Mouse (Mus musculus) heart, embryonic 13.5 days (tissue): ENCODE measurements around the gene Trip10. TPM values are rescaled to one million over a fixed set of nuclear protein-coding genes. Genes with fewer than 3 reads are reported as not detected.

ENCODE experiments used
- ATAC-seq: fragments of 200-750 bp; cut with Nextera tagmentation; 2 replicates; pipeline ENCODE4 v1.8.0; 2017; ENCODE audit warnings: moderate TSS enrichment; ENCODE audit not compliant: insufficient number of reproducible peaks, low FRiP score, low TSS enrichment; ENCODE audit errors: extremely low read depth
- H3K27ac ChIP-seq: fragments of 300-500 bp; sonication (generic); replicated peaks from 2 replicates; pipeline ENCODE4 v1.5.1; 2015; ENCODE audit warnings: moderate library complexity, mild to moderate bottlenecking, inconsistent platforms
- H3K27me3 ChIP-seq: fragments of 300-500 bp; sonication (generic); replicated peaks from 2 replicates; pipeline ENCODE4 v1.6.1; 2015; ENCODE audit warnings: mild to moderate bottlenecking, inconsistent platforms
- H3K36me3 ChIP-seq: fragments of 300-500 bp; sonication (generic); 2 replicates; pipeline ENCODE4 v1.6.1; 2015; ENCODE audit warnings: mild to moderate bottlenecking, inconsistent platforms
- H3K4me1 ChIP-seq: fragments of 300-500 bp; sonication (generic); 2 replicates; pipeline ENCODE4 v1.6.1; 2015; ENCODE audit warnings: inconsistent platforms
- H3K4me2 ChIP-seq: fragments of 300-500 bp; sonication (generic); 2 replicates; pipeline ENCODE4 v1.6.1; 2015; ENCODE audit warnings: inconsistent platforms, mild to moderate bottlenecking, moderate library complexity
- H3K4me3 ChIP-seq: fragments of 300-500 bp; sonication (generic); 2 replicates; pipeline ENCODE4 v1.5.1; 2015; ENCODE audit warnings: moderate library complexity, mild to moderate bottlenecking, inconsistent platforms
- H3K9ac ChIP-seq: fragments of 300-500 bp; sonication (generic); 2 replicates; pipeline ENCODE4 v1.6.1; 2015; ENCODE audit warnings: inconsistent platforms, mild to moderate bottlenecking, moderate library complexity
- H3K9me3 ChIP-seq: fragments of 300-500 bp; sonication (generic); 2 replicates; pipeline ENCODE4 v1.6.1; 2016; ENCODE audit warnings: inconsistent platforms
- WGBS: fragments of 180-500 bp; shearing (Covaris S2); methylation state at CpG from one replicate; pipeline ENCODE4 v1.1.7; 2015; ENCODE audit warnings: mixed read lengths; 5-methylcytosine and 5-hydroxymethylcytosine counted together
- polyA plus RNA-seq: library from polyadenylated mRNA; unstranded; fragments of >200 nt; fragmentation: Nextera tagmentation; extraction: Ambion mirVana; gene quantifications from 2 replicates; pipeline ENCODE4 v1.2.1, GENCODE M21; 2015

The Trip10 gene
- polyA plus RNA-seq, 1 experiment from 2014 or later = 35.2 TPM

DNA sequence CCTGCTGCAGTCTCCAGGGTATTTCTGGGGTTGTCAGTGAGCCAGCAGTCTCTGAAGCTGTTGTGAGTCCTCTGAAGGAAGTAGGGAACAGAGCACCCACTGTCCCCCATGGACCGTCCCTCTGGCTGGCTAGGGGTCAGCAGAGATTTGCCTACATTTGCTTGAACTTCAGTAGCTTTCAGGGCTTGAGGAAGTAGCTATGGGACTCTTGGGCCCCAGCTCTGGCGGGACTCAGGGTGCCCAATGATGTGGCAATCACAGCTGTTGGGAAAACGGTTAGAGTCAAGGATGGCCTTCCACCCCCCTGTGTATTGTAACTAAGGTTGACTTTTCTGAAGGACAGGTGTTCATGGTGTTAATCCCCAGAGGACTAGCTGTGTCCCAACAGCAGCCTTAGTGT lies 31.2 kb downstream of the Trip10 start:
- no peaks in the 10 kb centered on the region for H3K9me3 ChIP-seq
- 58% methylated on average over 3 of the region's 3 CpGs for WGBS
- H3K4me2 ChIP-seq = no peak overlapping the region
- H3K27me3 ChIP-seq = peaks cover 37% of the 10 kb centered on the region
- H3K4me1 ChIP-seq = peaks cover 17% of the 10 kb centered on the region
- peak overlapping the region; percentile 21; the same call in 1 of the 2 replicates for H3K4me3 ChIP-seq
- H3K36me3 ChIP-seq = no peaks in the 10 kb centered on the region
- no peak for ATAC-seq
- H3K9ac ChIP-seq = no peak overlapping the region
- no peak overlapping the region for H3K27ac ChIP-seq

DNA sequence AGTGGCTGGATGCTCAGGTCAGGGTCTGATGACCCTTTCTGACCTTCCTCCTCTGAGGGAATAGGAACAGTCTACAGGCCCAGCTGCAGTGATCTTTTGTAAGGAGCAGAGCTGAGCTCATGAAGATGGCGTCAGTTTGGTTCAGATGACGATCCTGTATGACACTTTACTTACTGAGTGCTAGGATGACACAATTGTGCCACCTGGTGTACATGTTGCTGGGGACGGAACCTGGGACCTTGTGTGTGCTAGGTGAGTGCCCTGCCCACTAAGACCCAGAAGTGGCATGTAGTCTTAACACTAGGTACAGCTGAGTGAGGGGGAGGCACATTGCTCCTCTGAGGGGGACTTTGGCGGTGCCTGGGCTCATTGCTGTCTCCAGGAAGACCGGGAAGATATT lies 34.7 kb downstream of the Trip10 start:
- H3K4me2 ChIP-seq = no peak overlapping the region
- no peak for ATAC-seq
- no peaks in the 10 kb centered on the region for H3K36me3 ChIP-seq
- H3K4me3 ChIP-seq = no peak overlapping the region
- no peak overlapping the region for H3K9ac ChIP-seq
- no peaks in the 10 kb centered on the region for H3K9me3 ChIP-seq
- 74% methylated on average over 5 of the region's 5 CpGs for WGBS
- H3K27me3 ChIP-seq = peaks cover 20% of the 10 kb centered on the region
- no peak overlapping the region for H3K27ac ChIP-seq
- no peaks in the 10 kb centered on the region for H3K4me1 ChIP-seq

DNA sequence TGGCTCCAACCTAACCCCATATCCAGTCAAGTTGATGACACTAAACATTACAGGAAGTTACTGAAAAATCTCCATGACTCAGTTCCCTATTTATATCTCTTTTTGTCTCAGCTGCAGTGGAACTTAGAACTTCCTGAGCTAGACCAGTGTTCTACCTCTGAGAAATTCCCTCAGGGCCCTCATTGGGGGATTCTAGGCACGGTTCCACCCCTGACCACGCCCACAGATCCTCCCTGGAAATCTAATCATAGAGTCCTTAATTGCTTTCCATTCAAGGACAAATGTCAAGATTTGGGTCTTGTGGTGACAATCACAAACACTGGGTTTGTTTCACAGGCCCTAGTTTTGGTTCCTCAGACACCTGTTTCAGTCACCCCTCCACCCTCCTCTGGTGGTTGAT lies 35.8 kb downstream of the Trip10 start:
- Histone ChIP-seq H3K9ac (no peak overlapping the region), H3K36me3 (no peaks in the 10 kb centered on the region), H3K4me1 (peaks cover 2% of the 10 kb centered on the region; the same call in 1 of the 2 replicates), H3K27me3 (0 out of 2 replicates have a peak, but pooled peaks cover 8% of the 10 kb centered on the region), H3K9me3 (no peaks in the 10 kb centered on the region), H3K27ac (no peak overlapping the region), H3K4me2 (no peak overlapping the region), H3K4me3 (no peak overlapping the region)
- no peak for ATAC-seq
- 48% methylated on average over 2 of the region's 2 CpGs for WGBS

DNA sequence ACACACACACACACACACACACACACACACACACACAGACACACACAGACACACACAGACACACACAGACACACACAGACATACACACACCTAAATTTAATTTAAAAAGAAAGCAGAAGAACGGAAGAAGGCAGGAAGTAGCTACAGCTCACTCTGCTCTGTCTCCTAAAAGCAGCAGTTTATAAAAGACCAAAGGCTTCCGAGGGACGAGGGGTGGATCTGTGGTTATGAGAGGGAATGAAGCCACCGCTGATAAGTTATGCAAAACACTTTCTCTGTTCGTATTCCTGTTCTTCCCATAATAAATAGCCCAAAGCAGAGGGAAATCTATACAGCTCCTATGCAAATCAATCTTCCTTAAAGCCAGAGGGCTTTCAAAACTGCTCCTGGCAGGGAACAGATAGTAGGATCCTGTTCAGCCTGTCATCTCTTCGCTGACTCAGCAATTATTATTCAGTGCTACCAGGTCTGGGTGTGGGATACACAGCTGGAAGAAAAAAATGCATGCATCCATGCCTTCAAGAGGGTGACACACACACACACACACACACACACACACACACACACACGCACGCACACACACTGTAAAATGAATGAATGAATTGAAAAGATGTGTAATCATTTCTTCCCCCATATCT lies 37.6 kb downstream of the Trip10 start:
- no peak overlapping the region for H3K4me2 ChIP-seq
- H3K9me3 ChIP-seq = no peaks in the 10 kb centered on the region
- no peak overlapping the region for H3K9ac ChIP-seq
- no peak for ATAC-seq
- H3K27ac ChIP-seq = no peak overlapping the region
- peaks cover 2% of the 10 kb centered on the region for H3K4me1 ChIP-seq
- no peaks in the 10 kb centered on the region for H3K36me3 ChIP-seq
- WGBS = 65% methylated on average over 8 of the region's 8 CpGs
- no peaks in the 10 kb centered on the region for H3K27me3 ChIP-seq
- no peak overlapping the region for H3K4me3 ChIP-seq

DNA sequence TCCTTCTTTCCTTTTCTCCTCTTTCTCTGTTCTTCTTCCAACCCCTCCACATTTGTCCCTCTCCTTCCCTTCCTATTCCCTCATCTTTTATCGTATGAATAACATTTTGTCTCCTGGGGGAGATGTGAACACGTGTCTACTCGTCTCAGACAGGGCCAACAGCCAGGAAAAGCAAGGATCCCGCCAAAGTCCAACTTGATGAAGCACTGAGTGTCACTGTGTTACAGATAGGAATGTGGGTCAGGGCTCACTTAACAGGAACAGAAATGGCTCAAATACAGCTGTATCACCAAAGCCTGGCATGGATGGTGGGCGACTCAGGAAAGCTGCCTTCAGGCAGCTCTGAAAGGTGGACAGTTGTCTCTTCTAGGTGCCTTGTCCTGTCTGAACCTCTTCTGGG lies 40.0 kb downstream of the Trip10 start:
- H3K27me3 ChIP-seq = no peaks in the 10 kb centered on the region
- WGBS = 58% methylated on average over 5 of the region's 5 CpGs
- no peak for ATAC-seq
- H3K9ac ChIP-seq = no peak overlapping the region
- H3K27ac ChIP-seq = peak overlapping the region; percentile 68; the same call in 1 of the 2 replicates
- H3K36me3 ChIP-seq = no peaks in the 10 kb centered on the region
- H3K4me1 ChIP-seq = peaks cover 2% of the 10 kb centered on the region
- H3K4me2 ChIP-seq = no peak overlapping the region
- no peaks in the 10 kb centered on the region for H3K9me3 ChIP-seq
- no peak overlapping the region for H3K4me3 ChIP-seq

DNA sequence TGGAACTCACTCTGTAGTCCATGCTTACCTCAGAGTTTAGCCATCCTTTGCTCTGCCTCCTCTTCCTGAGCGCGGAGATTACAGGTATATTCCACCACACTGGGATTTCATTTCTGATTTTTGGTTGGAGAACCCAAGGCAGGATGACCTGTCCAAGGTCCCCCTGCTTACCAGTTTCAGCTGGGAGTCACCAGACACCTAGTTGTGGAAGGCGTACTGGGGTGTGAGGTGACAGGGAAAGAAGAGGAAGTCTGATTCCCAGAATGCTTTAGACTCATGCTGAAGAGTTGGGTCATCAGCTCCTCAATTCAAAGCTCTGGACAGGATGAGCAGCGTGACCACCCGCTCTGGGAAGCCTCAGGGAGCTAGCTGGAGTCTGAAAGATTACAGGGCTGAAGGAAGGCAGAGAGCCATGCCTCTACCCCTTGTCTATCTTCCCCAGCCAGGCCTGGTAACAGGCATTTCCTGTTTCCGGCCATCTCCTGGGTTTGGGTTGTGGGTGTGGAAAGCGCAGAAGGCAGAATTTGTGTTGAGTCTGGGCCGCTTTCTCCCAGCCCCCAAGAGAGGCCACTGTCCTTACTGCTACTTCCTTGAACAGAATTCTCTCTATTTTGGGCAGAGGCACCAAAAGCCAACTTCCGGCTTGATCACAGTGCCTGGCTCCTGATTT lies 40.9 kb downstream of the Trip10 start:
- Histone ChIP-seq H3K9me3 (no peaks in the 10 kb centered on the region), H3K4me2 (no peak overlapping the region), H3K27ac (peak overlapping the region; percentile 68), H3K4me3 (no peak overlapping the region), H3K27me3 (no peaks in the 10 kb centered on the region), H3K4me1 (peaks cover 2% of the 10 kb centered on the region), H3K36me3 (no peaks in the 10 kb centered on the region), H3K9ac (no peak overlapping the region)
- no peak for ATAC-seq
- 68% methylated on average over 9 of the region's 9 CpGs for WGBS

DNA sequence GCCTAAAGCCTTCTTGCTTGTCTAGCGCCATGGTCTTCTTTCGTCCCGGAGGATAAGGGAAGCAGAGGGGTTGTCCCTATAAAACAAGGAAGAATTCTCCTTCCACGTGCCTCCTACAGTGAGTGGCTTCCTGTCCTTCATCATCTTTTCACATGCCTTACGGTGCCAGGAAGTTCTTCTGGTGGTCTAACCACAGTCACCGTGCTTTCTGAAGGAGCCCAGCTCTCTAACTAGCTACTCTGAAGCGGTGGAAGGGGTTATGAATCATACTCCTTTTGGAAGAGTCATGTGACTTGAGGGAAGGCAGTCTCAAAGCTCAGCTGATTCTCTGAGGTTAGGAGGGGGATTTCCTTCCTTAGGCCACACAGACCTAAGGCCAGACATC lies 41.4 kb downstream of the Trip10 start:
- Histone ChIP-seq H3K36me3 (no peaks in the 10 kb centered on the region), H3K27ac (peak overlapping the region; percentile 68), H3K4me3 (no peak overlapping the region), H3K9ac (no peak overlapping the region), H3K4me2 (no peak overlapping the region), H3K4me1 (peaks cover 2% of the 10 kb centered on the region), H3K9me3 (no peaks in the 10 kb centered on the region), H3K27me3 (no peaks in the 10 kb centered on the region)
- ATAC-seq = no peak
- 54% methylated on average over 7 of the region's 7 CpGs for WGBS

DNA sequence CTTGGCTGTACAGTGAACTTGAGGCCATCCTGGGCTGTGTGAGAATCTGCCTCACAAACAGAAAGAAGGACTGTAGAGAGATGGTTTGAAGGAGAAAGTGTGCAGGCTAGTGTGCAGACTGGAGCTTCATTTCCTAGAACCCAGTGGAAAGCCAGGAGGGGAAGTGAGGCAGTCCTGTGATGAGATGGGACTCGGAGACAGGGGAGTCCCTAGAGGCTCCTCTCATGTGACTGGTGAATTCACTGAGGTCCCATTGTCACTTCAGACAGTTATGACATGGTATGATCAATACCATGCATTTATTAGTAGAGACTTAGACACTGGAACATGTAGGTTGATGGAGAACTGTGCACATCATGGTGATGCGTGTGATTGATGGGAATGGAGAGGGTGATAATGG lies 43.0 kb downstream of the Trip10 start:
- ATAC-seq = no peak
- Histone ChIP-seq H3K4me3 (no peak overlapping the region), H3K36me3 (no peaks in the 10 kb centered on the region), H3K4me1 (peaks cover 2% of the 10 kb centered on the region), H3K9ac (no peak overlapping the region), H3K27ac (no peak overlapping the region), H3K27me3 (no peaks in the 10 kb centered on the region), H3K9me3 (no peaks in the 10 kb centered on the region), H3K4me2 (no peak overlapping the region)
- WGBS = 80% methylated on average over 2 of the region's 2 CpGs

DNA sequence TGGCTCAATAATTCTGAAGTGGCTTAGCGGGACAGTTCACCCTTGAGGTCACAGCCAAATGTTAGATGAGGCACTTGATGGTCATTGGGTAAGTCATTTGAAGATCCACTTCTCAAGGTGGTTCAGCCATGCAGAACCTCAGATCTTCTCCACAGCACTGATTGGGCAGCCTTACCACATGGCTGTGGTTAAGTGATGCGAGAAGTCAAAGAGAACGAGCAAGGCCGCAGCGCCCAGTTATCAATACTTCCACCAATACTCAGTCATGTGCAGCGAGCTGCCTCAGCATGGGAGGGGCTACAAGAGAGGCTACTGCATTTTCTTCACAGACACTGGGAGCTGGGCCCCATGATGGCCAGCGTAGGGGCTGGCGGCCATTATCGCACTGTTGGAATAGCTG lies 43.7 kb downstream of the Trip10 start:
- ATAC-seq = no peak
- Histone ChIP-seq H3K4me3 (no peak overlapping the region), H3K4me2 (no peak overlapping the region), H3K9me3 (no peaks in the 10 kb centered on the region), H3K27me3 (no peaks in the 10 kb centered on the region), H3K36me3 (no peaks in the 10 kb centered on the region), H3K27ac (no peak overlapping the region), H3K9ac (no peak overlapping the region), H3K4me1 (peaks cover 2% of the 10 kb centered on the region)
- WGBS = 88% methylated on average over 9 of the region's 9 CpGs

DNA sequence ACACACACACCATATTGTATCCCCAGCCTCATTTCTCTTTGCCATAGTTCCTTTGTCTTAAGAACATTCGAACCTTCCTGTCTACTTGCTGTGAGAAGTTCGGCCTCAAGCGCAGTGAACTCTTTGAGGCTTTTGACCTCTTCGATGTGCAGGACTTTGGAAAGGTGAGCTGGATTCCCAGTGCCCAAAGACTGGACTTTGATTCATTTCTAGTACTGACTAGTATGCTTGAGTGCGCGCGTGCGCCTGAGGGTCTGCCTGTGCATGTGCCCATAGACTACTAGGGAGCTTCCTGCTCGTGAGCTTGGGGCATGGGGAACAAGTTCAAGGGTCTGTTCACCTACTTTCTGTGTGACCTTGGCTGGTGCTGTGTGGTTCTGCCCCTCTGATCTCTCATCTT lies 46.7 kb downstream of the Trip10 start:
- ATAC-seq = no peak

DNA sequence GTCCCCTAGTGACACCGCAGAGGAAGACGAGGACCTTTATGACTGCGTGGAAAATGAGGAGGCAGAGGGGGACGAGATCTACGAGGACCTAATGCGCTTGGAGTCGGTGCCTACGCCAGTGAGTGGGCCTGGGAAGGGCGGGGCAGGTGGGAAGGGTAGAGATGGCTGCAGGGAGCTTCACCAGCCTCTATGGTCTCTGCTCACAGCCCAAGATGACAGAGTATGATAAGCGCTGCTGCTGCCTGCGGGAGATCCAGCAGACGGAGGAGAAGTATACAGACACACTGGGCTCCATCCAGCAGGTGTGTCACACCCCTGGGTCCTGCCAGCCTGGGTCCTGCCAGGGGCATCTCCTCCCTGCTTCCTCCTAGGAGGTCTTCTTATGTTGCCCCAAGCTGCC lies 47.8 kb downstream of the Trip10 start:
- no peak for ATAC-seq
- Histone ChIP-seq H3K4me1 (no peaks in the 10 kb centered on the region), H3K27me3 (no peaks in the 10 kb centered on the region), H3K9me3 (no peaks in the 10 kb centered on the region), H3K4me3 (no peak overlapping the region), H3K9ac (no peak overlapping the region), H3K27ac (no peak overlapping the region), H3K4me2 (no peak overlapping the region), H3K36me3 (no peaks in the 10 kb centered on the region)
- WGBS = 67% methylated on average over 12 of the region's 12 CpGs

More for the DNA sequence above, 46.7 kb downstream of the Trip10 start:
- Histone ChIP-seq H3K27me3 (no peaks in the 10 kb centered on the region), H3K36me3 (no peaks in the 10 kb centered on the region), H3K4me2 (no peak overlapping the region), H3K4me3 (no peak overlapping the region), H3K9me3 (no peaks in the 10 kb centered on the region), H3K9ac (no peak overlapping the region), H3K4me1 (no peaks in the 10 kb centered on the region), H3K27ac (no peak overlapping the region)
- 86% methylated on average over 9 of the region's 9 CpGs for WGBS

DNA sequence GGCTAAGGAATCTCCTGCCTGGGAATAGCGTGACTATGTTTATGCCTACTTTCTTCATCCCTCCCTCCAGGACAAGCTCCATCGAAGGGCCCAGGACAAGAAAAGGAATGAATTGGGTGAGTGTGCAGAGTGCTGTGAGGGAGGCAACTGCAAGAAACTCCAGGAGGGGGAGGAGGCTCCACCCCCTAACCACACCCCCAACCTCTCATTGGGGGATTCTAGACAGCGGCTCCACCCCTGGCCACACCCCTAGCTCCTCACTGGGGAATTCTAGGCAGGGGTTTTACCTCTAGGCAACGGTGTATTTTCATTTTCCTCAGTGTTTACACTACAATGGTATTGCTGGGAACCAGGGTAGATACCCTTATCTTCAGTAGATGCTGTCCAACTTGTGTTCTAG lies 56.3 kb downstream of the Trip10 start:
- no peak overlapping the region for H3K27ac ChIP-seq
- no peak overlapping the region for H3K4me3 ChIP-seq
- no peak overlapping the region for H3K9ac ChIP-seq
- no peaks in the 10 kb centered on the region for H3K27me3 ChIP-seq
- no peaks in the 10 kb centered on the region for H3K36me3 ChIP-seq
- no peaks in the 10 kb centered on the region for H3K9me3 ChIP-seq
- H3K4me2 ChIP-seq = no peak overlapping the region
- no peak for ATAC-seq
- no peaks in the 10 kb centered on the region for H3K4me1 ChIP-seq
- 61% methylated on average over 4 of the region's 4 CpGs for WGBS
